Mouse (Mus musculus) layer of hippocampus, adult 8-10 months (tissue): ENCODE measurements at regions not wholly inside any gene's neighbourhood (a gene's known extent, or its start where the extent isn't known, plus 50 kb on each side); places are given as distances from the start of the nearest gene placed in this dataset.
A peak's percentile ranks its signal among the peaks of the same experiment; 100 is the strongest.

Experiments
- DNase-seq, 2 experiments: peaks; one replicate each; pipeline ENCODE4 v3.0.0; 2022; ENCODE audit warnings: low spot score in 2 of 2

- peak in 1 of 2 experiments; percentile 6 for DNase-seq
Measured at GRCm38 (mm10) chr16:64068787-64069673, 205.1 kb upstream of the Epha3 start.

GRCm38 (mm10) chr16:64062584-64062983 is 198.6 kb upstream of the Epha3 start:
- DNase-seq, result no peak

GRCm38 (mm10) chr16:64058712-64059111 is 194.7 kb upstream of the Epha3 start:
- DNase-seq, result no peak

DNA sequence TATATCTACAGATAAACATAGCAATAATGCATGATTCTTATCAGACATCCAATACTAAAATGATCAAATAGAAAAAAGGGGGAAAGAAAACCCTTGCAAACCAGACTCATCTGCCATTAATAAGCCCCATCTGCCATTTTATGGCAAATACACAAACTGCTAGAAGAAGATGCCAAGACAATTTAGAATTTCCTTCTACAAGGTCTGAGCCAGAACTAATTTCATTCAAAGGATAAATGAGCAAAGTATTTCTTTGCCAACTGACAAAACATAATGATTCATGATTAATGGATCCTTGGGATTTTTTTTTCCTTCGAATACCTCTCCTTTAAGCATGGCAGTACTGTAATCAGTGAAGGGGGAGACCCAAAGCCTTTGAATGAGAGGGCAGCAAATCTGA is 190.4 kb upstream of the Epha3 start:
- no peak for DNase-seq

DNA sequence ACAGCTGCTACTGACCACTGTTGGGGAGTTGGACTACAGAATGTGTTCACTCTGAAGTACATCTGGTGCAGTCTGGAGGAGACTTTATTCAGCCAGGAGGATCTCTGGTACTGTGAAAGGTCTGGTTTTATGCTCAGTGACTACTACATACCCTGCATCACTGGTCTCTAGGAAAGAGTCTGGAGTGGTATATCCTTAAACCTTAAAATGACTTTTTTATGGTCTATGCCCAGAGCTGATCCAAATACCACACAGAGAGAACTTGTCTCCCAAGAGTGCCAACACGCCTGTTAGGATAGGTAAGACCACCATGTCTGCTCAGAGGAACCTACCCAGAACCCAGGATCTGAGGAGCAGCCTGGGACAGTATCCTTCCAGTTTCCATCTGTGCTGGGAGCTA is 184.1 kb upstream of the Epha3 start:
- DNase-seq, result no peak

DNA sequence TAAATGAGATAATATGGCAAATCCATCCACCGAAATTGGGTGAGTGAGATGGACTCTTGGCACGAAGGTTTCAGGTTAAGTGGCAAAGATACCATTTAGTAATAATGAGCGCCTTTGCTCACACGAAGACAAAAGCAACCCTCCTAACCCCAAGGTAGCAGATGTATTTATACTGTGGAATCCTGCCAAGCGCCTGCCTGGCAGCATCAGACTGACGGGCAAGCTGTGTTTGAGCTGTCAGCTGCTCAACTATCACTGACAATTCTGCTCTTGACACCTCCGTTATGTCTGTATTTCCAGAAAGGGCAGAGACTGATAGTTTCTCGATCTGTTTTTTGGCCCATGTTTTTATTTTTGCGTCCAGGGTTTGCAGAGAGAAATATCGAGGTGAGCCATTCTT is 169.1 kb upstream of the Epha3 start:
- peak; percentile 13 to 28 for DNase-seq

DNA sequence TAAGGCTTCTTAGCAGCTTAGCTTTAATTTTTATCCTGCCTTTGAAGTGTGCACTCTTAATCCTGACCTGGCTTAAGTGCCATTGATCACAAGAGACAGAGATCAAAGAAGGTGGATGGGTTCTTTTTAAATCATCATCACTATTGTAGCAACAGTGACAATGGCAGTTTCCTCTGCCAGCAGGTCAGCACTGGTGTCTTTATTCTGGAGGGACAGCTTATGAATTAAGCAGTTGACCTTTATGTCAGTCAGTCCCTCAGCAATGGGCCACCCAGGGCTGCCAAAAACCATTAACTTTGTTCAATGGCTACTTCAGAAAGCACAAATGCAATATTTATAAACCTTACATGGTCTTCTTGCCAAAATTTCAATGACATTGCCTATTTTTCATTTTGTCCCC is 160.0 kb upstream of the Epha3 start:
- DNase-seq, result no peak

GRCm38 (mm10) chr16:64000884-64001283 is 136.9 kb upstream of the Epha3 start:
- DNase-seq, result peak in 1 of 2 experiments; percentile 4

DNA sequence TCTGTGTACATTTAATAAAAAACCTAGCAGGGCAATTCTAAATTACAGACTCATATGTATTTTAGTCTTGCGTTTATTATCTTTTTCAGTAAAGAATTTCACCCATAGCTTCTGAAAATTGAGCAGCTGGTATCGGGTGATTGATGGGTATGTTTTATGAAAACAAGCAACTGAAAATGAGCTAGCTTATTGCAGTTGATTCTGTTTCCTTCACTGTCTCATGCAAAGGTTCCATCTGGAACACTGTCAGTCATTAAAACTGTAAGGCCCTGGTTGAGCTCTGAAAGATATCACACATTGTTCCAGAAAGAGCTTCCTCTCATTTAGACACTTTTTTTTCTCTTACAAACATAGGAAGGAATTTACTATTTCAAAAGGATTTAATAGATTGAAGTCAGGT is 103.4 kb upstream of the Epha3 start:
- no peak for DNase-seq

DNA sequence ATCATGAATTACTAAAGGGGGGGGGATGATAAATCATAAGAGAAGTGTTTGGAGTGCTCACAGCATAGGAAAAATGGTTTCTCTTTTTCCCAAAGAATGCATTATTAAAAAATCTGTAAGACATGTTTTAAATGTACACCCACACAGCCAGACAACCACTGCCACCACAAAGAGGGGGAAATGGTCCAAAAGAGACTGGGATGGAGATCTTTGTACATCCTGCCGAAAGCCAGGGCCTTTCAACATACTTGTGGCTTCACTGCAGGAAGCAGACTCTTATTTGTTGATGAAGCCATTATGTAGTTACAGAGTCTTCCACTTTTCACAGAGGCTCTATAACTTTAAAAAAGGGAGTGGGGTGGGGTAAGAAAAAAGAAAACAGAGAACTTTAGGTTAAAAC is 96.8 kb upstream of the Epha3 start:
- DNase-seq, result no peak

DNA sequence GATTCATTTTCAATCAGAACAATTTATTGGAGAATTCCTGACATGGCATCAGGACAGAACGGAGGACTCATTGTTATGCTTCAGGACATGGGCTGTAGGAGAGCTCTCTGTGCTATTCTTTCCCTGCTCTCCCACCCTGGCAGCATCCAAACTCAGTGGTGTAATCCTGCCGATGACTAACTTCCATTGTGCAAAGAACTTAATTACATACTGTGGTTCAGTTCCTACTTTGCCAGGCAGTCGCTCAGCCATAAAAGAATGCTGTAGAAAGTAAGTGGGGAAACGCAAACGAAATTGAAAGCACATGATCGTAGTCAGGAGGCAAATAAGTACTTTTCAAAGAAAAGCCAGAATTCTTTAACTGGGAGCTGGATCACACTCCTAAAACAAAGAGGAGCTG is 94.2 kb upstream of the Epha3 start:
- DNase-seq, result peak in 1 of 2 experiments; percentile 4

- DNase-seq, result no peak
Measured at GRCm38 (mm10) chr16:63925195-63925594, 61.2 kb upstream of the Epha3 start.

DNA sequence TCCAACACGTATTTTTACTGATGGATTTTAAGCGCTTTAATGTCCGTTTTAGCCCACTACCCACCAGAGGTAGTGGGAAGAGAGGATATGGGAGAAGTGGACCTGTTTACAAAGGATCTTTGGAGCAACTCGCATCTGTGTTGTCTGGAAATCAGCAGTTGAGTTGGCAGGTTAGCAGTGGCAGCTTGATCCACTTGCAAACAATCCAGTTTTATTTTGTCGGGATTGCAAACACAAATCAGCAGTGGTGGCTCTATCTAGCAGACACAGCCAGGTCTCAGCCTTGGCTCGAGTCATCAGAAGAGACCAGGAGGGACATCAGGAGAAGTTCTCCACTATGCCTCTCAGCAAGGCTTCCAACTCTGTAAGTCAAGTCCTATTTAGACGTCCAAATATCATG is 57.2 kb upstream of the Epha3 start:
- DNase-seq, result no peak
